ENCODE assay signal across 9 mouse cellular contexts in genomic region chr7:5060239-5060731, GRCm38 (mm10). TPM values are rescaled to one million over a fixed set of nuclear protein-coding genes. Genes with fewer than 3 reads are reported as not detected.
DNase-seq lines count a peak whose midpoint lies in the region; ATAC-seq and TF ChIP-seq lines count a peak whose summit lies in the region.
"Had no signal": no experiment of that assay in that cellular context is flagged by ENCODE, and none has a peak within 500 bp of the region (broad histone marks: within the 10 kb centered on the region; RNA-seq: fewer than 3 reads in every experiment).

No protein-coding gene starts in this region.

- H3K9ac ChIP-seq in MEL (ENCODE audit: control insufficient read depth, low read depth, low read length, poor library complexity, severe bottlenecking) = peak overlapping the region; percentile 90
- H3K9ac ChIP-seq in forebrain, embryonic 13.5 days = peak overlapping the region; percentile 89
- H3K9ac ChIP-seq in heart, postnatal 0 days (replicated peaks; ENCODE audit: low read depth, low read length) = peak overlapping the region; percentile 89
- peak overlapping the region; percentile 96 for H3K9ac ChIP-seq in lung, postnatal 0 days (replicated peaks; ENCODE audit: low read depth)

- H3K27ac ChIP-seq in MEL (ENCODE audit: control insufficient read depth, low read depth, low read length) = peak overlapping the region; percentile 99
- peak overlapping the region; percentile 99 for H3K27ac ChIP-seq in forebrain, embryonic 13.5 days
- peak overlapping the region; percentile 100 for H3K27ac ChIP-seq in heart, postnatal 0 days (ENCODE audit: low read depth)
- H3K27ac ChIP-seq in lung, postnatal 0 days (ENCODE audit: low read length) = peak overlapping the region; percentile 100

- H3K4me2 ChIP-seq in forebrain, embryonic 13.5 days = peak overlapping the region; percentile 84
- H3K4me2 ChIP-seq in heart, postnatal 0 days (ENCODE audit: low read depth, low read length) = peak overlapping the region; percentile 99
- H3K4me2 ChIP-seq in lung, postnatal 0 days (replicated peaks; ENCODE audit: low read depth, low read length) = peak overlapping the region; percentile 91

- peak; percentile 89 for DNase-seq in MEL (ENCODE audit: low read depth, low spot score)
- peak; percentile 89 for DNase-seq in cerebellum, adult 11 months
- peak; percentile 81 for DNase-seq in heart, postnatal 0 days (ENCODE audit: low spot score)
- DNase-seq in kidney, postnatal 4 days = peak; percentile 88 to 93
- DNase-seq in lung, postnatal 0 days (ENCODE audit: low spot score) = peak; percentile 90
- peak; percentile 65 for DNase-seq in ovary, postnatal 14 days (ENCODE audit: low spot score)
- DNase-seq in thymus, postnatal 0 days (ENCODE audit: low spot score) = peak; percentile 60

- 3% methylated on average over 27 of the region's 27 CpGs for WGBS in forebrain, embryonic 13.5 days
- WGBS in heart, postnatal 0 days = 3% methylated on average over 27 of the region's 27 CpGs
- WGBS in lung, postnatal 0 days = 1% methylated on average over 27 of the region's 27 CpGs

- H3K36me3 ChIP-seq in MEL (ENCODE audit: control insufficient read depth in 1 of 2, insufficient read depth in 2 of 2, low read length in 2 of 2) = peaks cover 4 to 15% of the 10 kb centered on the region in 2 experiments; a peak in 3 of 4 replicates
- no peaks in the 10 kb centered on the region for H3K36me3 ChIP-seq in forebrain, embryonic 13.5 days (ENCODE audit: poor library complexity, severe bottlenecking)
- no peaks in the 10 kb centered on the region for H3K36me3 ChIP-seq in heart, postnatal 0 days (replicated peaks; ENCODE audit: control insufficient read depth, insufficient read depth, low read length)
- no peaks in the 10 kb centered on the region for H3K36me3 ChIP-seq in lung, postnatal 0 days (ENCODE audit: insufficient read depth, low read length)

- H3K4me3 ChIP-seq in MEL (ENCODE audit: control insufficient read depth in 1 of 2, insufficient read depth in 1 of 2, low read depth in 2 of 2, low read length in 2 of 2) = peak overlapping the region; percentile 62 to 70
- peak overlapping the region; percentile 58 for H3K4me3 ChIP-seq in forebrain, embryonic 13.5 days
- peak overlapping the region; percentile 69 for H3K4me3 ChIP-seq in heart, postnatal 0 days (ENCODE audit: low read depth, low read length)
- H3K4me3 ChIP-seq in lung, postnatal 0 days (ENCODE audit: low read depth, low read length) = peak overlapping the region; percentile 76

- H3K4me1 ChIP-seq in MEL (ENCODE audit: control insufficient read depth in 1 of 2, insufficient read depth in 2 of 2, low read length in 2 of 2) = peaks cover 2 to 15% of the 10 kb centered on the region in 2 experiments; a peak in 3 of 4 replicates
- peaks cover 51% of the 10 kb centered on the region for H3K4me1 ChIP-seq in forebrain, embryonic 13.5 days
- H3K4me1 ChIP-seq in heart, postnatal 0 days (ENCODE audit: control insufficient read depth, insufficient read depth) = peaks cover 21% of the 10 kb centered on the region
- peaks cover 11% of the 10 kb centered on the region; the same call in 1 of the 2 replicates for H3K4me1 ChIP-seq in lung, postnatal 0 days (ENCODE audit: insufficient read depth, low read depth, low read length)

- no peaks in the 10 kb centered on the region for H3K9me3 ChIP-seq in MEL (replicated peaks; ENCODE audit: insufficient read depth, low read length)
- no peaks in the 10 kb centered on the region for H3K9me3 ChIP-seq in forebrain, embryonic 13.5 days (replicated peaks)
- no peaks in the 10 kb centered on the region for H3K9me3 ChIP-seq in heart, postnatal 0 days (replicated peaks; ENCODE audit: control insufficient read depth, low read length)
- no peaks in the 10 kb centered on the region for H3K9me3 ChIP-seq in lung, postnatal 0 days (ENCODE audit: low read length)

- no peak for ATAC-seq in forebrain, embryonic 13.5 days
- no peak for ATAC-seq in heart, postnatal 0 days (ENCODE audit: insufficient read depth, low read depth)
- no peak for ATAC-seq in lung, postnatal 0 days

- TF ChIP-seq POLR2A in MEL (IDR thresholded peaks at IDR 0.05; ENCODE audit: control insufficient read depth in 1 of 2, insufficient read depth in 1 of 2, low read depth in 1 of 2, low read length in 2 of 2, poor library complexity in 1 of 2) = no peak

- peaks cover 34% of the 10 kb centered on the region for H3K79me2 ChIP-seq in MEL (ENCODE audit: control insufficient read depth, insufficient read depth, low read length, poor library complexity)

- no peak for TF ChIP-seq EP300 in MEL (IDR thresholded peaks at IDR 0.05; ENCODE audit: low read depth in 1 of 2, low read length in 2 of 2)
- no peak for TF ChIP-seq EP300 in heart, postnatal 0 days (IDR thresholded peaks at IDR 0.05; ENCODE audit: low read depth)
- TF ChIP-seq EP300 in lung, postnatal 0 days (IDR thresholded peaks at IDR 0.05) = no peak

- no peaks in the 10 kb centered on the region for H3K27me3 ChIP-seq in MEL (ENCODE audit: control insufficient read depth in 1 of 2, insufficient read depth in 2 of 2, low read length in 2 of 2)
- H3K27me3 ChIP-seq in forebrain, embryonic 13.5 days = peaks cover 38% of the 10 kb centered on the region
- H3K27me3 ChIP-seq in heart, postnatal 0 days (ENCODE audit: control insufficient read depth, insufficient read depth, low read length) = peaks cover 32% of the 10 kb centered on the region
- H3K27me3 ChIP-seq in lung, postnatal 0 days (replicated peaks; ENCODE audit: insufficient read depth, low read length) = peaks cover 30% of the 10 kb centered on the region

- peak; percentile 36 to 72 (median 69); a peak in 5 of 6 replicates for TF ChIP-seq CTCF in MEL (IDR thresholded peaks at IDR 0.05 in 2 of 3, conservative IDR thresholded peaks at IDR 0.05 in 1 of 3; ENCODE audit: control insufficient read depth in 1 of 3, insufficient read depth in 1 of 3, low read depth in 2 of 3, low read length in 3 of 3, poor library complexity in 1 of 3, severe bottlenecking in 1 of 3)
- TF ChIP-seq CTCF in heart, postnatal 0 days (IDR thresholded peaks at IDR 0.05; ENCODE audit: low read depth) = peak; percentile 75
- TF ChIP-seq CTCF in lung, postnatal 0 days (IDR thresholded peaks at IDR 0.05) = peak; percentile 85

- TF ChIP-seq RAD21 in MEL (IDR thresholded peaks at IDR 0.05; ENCODE audit: low read depth, low read length) = peak; percentile 63

RNA-seq across cellular contexts. Expression of gene U2af2, which starts 1.7 kb away (rescaled TPM):
- total RNA-seq in MEL (2012; rRNA removed) = 301 and 311 TPM in 2 replicates
- polyA plus RNA-seq in MEL (2012; ENCODE audit: insufficient read depth in 1 of 2, insufficient read length in 2 of 2, low read depth in 1 of 2, low replicate concordance in 2 of 2, missing spikeins in 1 of 2) = 100 to 1,000 TPM; 477 to 491 TPM
- 149 and 152 TPM in 2 replicates for polyA plus RNA-seq in forebrain, embryonic 13.5 days (2015; fragmentation: Nextera tagmentation; extraction: Ambion mirVana)
- 95.2 and 99.1 TPM in 2 replicates for total RNA-seq in heart, postnatal 0 days (2014; rRNA removed; ENCODE audit: low replicate concordance)
- 38.0 and 39.3 TPM in 2 replicates for polyA plus RNA-seq in heart, postnatal 0 days (2015; fragmentation: Nextera tagmentation; extraction: Ambion mirVana)
- polyA plus RNA-seq in lung, postnatal 0 days (2015; fragmentation: Nextera tagmentation; extraction: Ambion mirVana) = 42.0 and 46.1 TPM in 2 replicates
- polyA plus RNA-seq in thymus, postnatal 0 days (2015; fragmentation: Nextera tagmentation; extraction: Ambion mirVana) = 131 and 138 TPM in 2 replicates

RNA-seq across cellular contexts. Expression of gene Zfp580, which starts 8.9 kb away (rescaled TPM):
- total RNA-seq in MEL (2012; rRNA removed) = 1.0 and 1.7 TPM in 2 replicates
- polyA plus RNA-seq in MEL (2012; ENCODE audit: insufficient read depth in 1 of 2, insufficient read length in 2 of 2, low read depth in 1 of 2, low replicate concordance in 2 of 2, missing spikeins in 1 of 2) = 10 to 100 TPM in 1 of 2 experiments, not detected in 1; 19.9 TPM
- 45.3 and 45.6 TPM in 2 replicates for polyA plus RNA-seq in forebrain, embryonic 13.5 days (2015; fragmentation: Nextera tagmentation; extraction: Ambion mirVana)
- total RNA-seq in heart, postnatal 0 days (2014; rRNA removed; ENCODE audit: low replicate concordance) = 15.0 TPM in 1 of 2 replicates, not detected in the other
- polyA plus RNA-seq in heart, postnatal 0 days (2015; fragmentation: Nextera tagmentation; extraction: Ambion mirVana) = 14.7 and 16.6 TPM in 2 replicates
- 25.7 and 30.4 TPM in 2 replicates for polyA plus RNA-seq in lung, postnatal 0 days (2015; fragmentation: Nextera tagmentation; extraction: Ambion mirVana)
- polyA plus RNA-seq in thymus, postnatal 0 days (2015; fragmentation: Nextera tagmentation; extraction: Ambion mirVana) = 15.2 and 15.4 TPM in 2 replicates

RNA-seq across cellular contexts. Expression of gene Epn1, which starts 19.8 kb away (rescaled TPM):
- total RNA-seq in MEL (2012; rRNA removed) = 72.3 and 75.5 TPM in 2 replicates
- polyA plus RNA-seq in MEL (2012; ENCODE audit: insufficient read depth in 1 of 2, insufficient read length in 2 of 2, low read depth in 1 of 2, low replicate concordance in 2 of 2, missing spikeins in 1 of 2) = 100 to 1,000 TPM in 1 of 2 experiments, not detected in 1; 147 TPM
- 60.5 and 68.9 TPM in 2 replicates for polyA plus RNA-seq in forebrain, embryonic 13.5 days (2015; fragmentation: Nextera tagmentation; extraction: Ambion mirVana)
- 208 and 236 TPM in 2 replicates for total RNA-seq in heart, postnatal 0 days (2014; rRNA removed; ENCODE audit: low replicate concordance)
- 53.0 and 56.4 TPM in 2 replicates for polyA plus RNA-seq in heart, postnatal 0 days (2015; fragmentation: Nextera tagmentation; extraction: Ambion mirVana)
- polyA plus RNA-seq in lung, postnatal 0 days (2015; fragmentation: Nextera tagmentation; extraction: Ambion mirVana) = 40.7 and 41.6 TPM in 2 replicates
- 42.6 and 44.8 TPM in 2 replicates for polyA plus RNA-seq in thymus, postnatal 0 days (2015; fragmentation: Nextera tagmentation; extraction: Ambion mirVana)

RNA-seq across cellular contexts. Expression of gene Zfp784, which starts 22.0 kb away (rescaled TPM):
- 0.96 and 1.2 TPM in 2 replicates for total RNA-seq in MEL (2012; rRNA removed)
- polyA plus RNA-seq in MEL (2012; ENCODE audit: insufficient read depth in 1 of 2, insufficient read length in 2 of 2, low read depth in 1 of 2, low replicate concordance in 2 of 2, missing spikeins in 1 of 2) = 1 to 10 TPM in 1 of 2 experiments, not detected in 1; 2.9 TPM
- polyA plus RNA-seq in forebrain, embryonic 13.5 days (2015; fragmentation: Nextera tagmentation; extraction: Ambion mirVana) = 5.6 and 8.4 TPM in 2 replicates
- total RNA-seq in heart, postnatal 0 days (2014; rRNA removed; ENCODE audit: low replicate concordance) = 7.2 and 8.3 TPM in 2 replicates
- 8.0 and 8.2 TPM in 2 replicates for polyA plus RNA-seq in heart, postnatal 0 days (2015; fragmentation: Nextera tagmentation; extraction: Ambion mirVana)
- polyA plus RNA-seq in lung, postnatal 0 days (2015; fragmentation: Nextera tagmentation; extraction: Ambion mirVana) = 6.5 and 7.7 TPM in 2 replicates
- 3.8 and 4.4 TPM in 2 replicates for polyA plus RNA-seq in thymus, postnatal 0 days (2015; fragmentation: Nextera tagmentation; extraction: Ambion mirVana)

RNA-seq across cellular contexts. Expression of gene 4632433K11Rik, which starts 26.4 kb away (rescaled TPM):
- not detected in 2 replicates for total RNA-seq in MEL (2012; rRNA removed)
- not detected for polyA plus RNA-seq in MEL (2012; ENCODE audit: insufficient read depth in 1 of 2, insufficient read length in 2 of 2, low read depth in 1 of 2, low replicate concordance in 2 of 2, missing spikeins in 1 of 2)
- not detected in 2 replicates for polyA plus RNA-seq in forebrain, embryonic 13.5 days (2015; fragmentation: Nextera tagmentation; extraction: Ambion mirVana)
- total RNA-seq in heart, postnatal 0 days (2014; rRNA removed; ENCODE audit: low replicate concordance) = 0.99 TPM in 1 of 2 replicates, not detected in the other
- not detected in 2 replicates for polyA plus RNA-seq in heart, postnatal 0 days (2015; fragmentation: Nextera tagmentation; extraction: Ambion mirVana)
- polyA plus RNA-seq in lung, postnatal 0 days (2015; fragmentation: Nextera tagmentation; extraction: Ambion mirVana) = not detected in 2 replicates
- not detected in 2 replicates for polyA plus RNA-seq in thymus, postnatal 0 days (2015; fragmentation: Nextera tagmentation; extraction: Ambion mirVana)
- total RNA-seq: layer of hippocampus, postnatal 36 days had no signal
